Mouse (Mus musculus) small intestine, adult 2 months (tissue): ENCODE data around the gene Efhd2.

Experiments used
- CTCF ChIP-seq: fragments of 200-500 bp; IDR thresholded peaks from 2 replicates; pipeline ENCODE4 v1.5.1; 2012; ENCODE audit warnings: low read depth, mild to moderate bottlenecking, control low read depth, inconsistent platforms, low read length, moderate library complexity, mixed read lengths; ENCODE audit not compliant: insufficient replicate concordance, insufficient read length; ENCODE audit errors: extremely low read depth
- POLR2A ChIP-seq: fragments of 200-500 bp; IDR thresholded peaks from 2 replicates; pipeline ENCODE4 v1.6.1; 2012; ENCODE audit warnings: low read depth, mild to moderate bottlenecking, control low read depth, inconsistent platforms, low read length, moderate library complexity

DNA sequence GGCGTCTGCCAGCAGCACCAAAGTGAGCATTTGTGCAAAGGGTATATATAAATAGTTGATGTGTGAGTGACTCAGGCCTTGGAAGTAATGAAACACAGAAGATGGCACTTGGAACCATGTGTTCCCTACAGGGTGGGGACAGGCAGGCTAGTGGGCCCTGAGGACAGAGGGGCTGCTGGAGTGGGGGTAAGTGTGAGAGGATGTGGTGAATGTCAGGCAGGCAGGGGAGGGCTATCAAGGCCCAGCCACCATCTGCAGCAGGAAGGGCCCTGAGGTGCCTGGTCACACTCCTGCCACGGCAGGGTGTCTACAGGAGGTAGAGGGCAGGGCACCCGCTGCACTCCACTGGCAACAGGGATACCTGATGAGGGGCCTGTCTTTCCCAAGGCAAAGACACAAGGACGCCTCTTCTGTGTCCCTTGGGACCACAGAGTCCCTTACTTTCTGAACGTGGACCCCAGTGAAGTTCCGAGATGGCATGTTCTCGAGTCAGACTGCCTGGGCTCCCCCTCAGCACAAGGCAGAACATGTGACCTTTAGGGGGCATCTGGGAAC, 10.9 kb downstream of the Efhd2 start:
- no peak for TF ChIP-seq POLR2A
- no peak for TF ChIP-seq CTCF
